Mouse (Mus musculus) frontal cortex, adult 2 months (tissue): Measurements from ENCODE around the gene Trappc13. TPM values are rescaled to one million over a fixed set of nuclear protein-coding genes. Genes with fewer than 3 reads are reported as not detected.
"Not testable (repeated sequence)": the region's sequence is repeated elsewhere in the genome, so short reads cannot be mapped to it uniquely, and the experiment has no call there.

Experiments
- DNase-seq, 2 experiments: peaks; one replicate each; pipeline ENCODE4 v3.0.0; 2022; ENCODE audit warnings: low spot score in 1 of 2; ENCODE audit errors: extremely low spot score in 1 of 2
- polyA plus RNA-seq: library from polyadenylated mRNA; depleted of rRNA; stranded (reverse); fragments of >200 nt; gene quantifications from 2 replicates; pipeline ENCODE4 v1.2.3, GENCODE M21; 2012; rRNA removed

Gene Trappc13
- 26.2 and 29.9 TPM in 2 replicates for polyA plus RNA-seq

DNA sequence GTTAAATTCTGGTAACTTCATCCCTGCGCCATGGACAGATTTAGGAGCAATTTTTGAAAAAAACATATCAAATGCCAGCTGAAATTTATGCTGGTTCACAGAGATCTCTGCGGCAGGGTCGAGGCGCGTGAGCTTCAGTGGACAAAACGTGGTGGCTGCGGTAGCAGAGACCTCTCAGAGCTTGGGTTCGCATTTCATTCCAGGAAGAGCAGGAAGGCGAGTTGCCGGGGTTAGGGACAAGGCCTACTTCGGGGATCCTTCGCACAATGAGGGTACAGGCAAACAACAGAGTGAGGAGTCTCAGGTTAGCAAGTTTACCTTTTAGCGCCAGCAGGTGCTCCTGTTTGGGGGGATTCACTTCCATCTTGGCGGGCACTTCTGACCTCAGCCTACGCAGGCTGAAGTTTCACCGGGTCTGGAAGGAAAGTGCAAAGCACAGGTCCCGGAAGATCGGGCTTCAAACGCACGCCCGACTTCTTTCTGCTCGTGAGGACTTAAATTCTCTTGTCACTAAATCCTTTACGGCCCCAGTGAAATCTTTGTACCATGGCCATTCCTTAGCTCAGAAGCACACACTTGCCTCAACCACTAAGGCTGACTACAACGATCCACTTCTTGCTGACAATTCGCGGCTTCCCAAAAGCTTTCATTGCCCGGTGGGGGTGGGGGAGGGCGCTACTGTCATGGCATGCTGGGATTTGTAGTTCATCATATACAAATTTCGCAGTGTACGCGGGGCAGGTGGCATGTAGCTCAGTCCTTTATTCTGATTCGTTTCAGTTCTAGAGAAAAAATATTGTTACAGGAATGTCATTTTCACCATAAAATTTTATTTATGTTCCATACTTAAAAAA lies at the start of gene Trappc13:
Trappc13 (minus strand) TSS at position 674 of the 854 bp plus-strand sequence.
- peak in 1 of 2 experiments; percentile 90 for DNase-seq

DNA sequence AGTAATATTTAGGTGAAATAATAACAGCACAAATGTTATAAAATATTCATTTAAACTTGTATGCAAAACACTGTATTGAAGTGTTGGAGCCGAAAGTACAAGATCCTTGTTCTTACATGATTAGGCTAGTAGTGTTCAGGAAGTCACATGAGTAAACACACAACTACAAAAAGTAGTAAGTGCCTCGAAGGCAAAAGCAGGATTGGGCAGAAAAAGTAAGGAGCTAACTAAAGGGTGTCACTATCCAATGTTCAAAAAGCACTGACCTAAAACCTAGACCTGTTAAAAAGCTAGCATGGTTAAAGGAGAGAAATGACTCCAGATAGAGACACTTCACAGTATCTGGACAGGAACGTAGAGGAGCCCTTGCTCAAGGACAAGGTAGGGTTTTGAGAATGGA lies 49.2 kb upstream of the Trappc13 start:
- no peak for DNase-seq

DNA sequence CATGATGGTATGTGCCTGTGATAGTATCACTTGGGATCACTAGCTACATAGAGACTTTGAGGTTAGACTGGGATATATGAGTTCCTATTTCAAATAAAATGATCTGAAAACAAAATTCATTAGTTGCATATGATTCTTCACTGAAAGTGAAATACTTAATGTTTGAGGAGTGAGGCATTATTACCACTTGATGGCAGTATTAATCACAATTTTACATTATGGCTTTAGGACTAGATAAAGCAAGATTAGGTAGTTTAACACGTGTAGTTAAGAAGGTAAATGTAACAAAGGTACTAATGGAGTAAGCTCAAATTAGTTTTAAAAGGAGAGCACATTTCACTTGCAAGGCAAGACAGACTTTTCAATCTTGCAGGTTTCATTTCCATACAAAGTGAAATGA lies 26.0 kb upstream of the Trappc13 start:
- DNase-seq, result no peak

DNA sequence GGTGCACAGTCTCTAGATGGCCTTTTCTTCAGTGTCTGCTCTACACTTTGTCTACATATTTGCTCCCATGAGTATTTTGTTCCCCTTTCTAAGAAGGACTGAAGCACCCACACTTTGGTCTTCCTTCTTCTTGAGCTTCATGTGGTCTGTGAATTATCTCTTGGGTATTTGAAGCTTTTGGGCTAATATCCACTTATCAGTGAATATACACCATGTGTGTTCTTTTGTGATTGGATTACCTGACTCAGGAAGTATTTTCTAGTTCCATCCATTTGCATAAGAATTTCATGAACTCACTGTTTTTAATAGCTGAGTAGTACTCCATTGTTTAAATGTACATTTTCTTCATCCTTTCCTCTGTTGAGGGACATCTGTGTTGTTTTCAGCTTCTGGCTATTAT lies 17.6 kb upstream of the Trappc13 start:
- not testable (repeated sequence) for DNase-seq

DNA sequence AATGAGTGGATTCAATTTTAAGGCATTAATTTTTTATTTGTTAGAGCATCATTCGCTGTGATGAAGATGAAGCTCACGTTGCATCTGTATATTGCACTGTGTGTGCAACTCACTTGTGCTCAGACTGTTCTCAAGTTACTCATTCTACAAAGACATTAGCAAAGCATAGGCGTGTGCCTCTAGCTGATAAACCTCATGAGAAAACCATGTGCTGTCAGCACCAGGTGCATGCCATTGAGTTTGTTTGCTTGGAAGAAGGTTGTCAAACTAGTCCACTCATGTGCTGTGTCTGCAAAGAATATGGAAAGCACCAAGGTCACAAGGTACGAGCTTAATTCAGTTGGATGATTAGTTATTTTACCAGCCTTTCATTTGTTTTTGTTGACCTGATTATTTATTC lies 9.1 kb upstream of the Trappc13 start:
- no peak for DNase-seq

DNA sequence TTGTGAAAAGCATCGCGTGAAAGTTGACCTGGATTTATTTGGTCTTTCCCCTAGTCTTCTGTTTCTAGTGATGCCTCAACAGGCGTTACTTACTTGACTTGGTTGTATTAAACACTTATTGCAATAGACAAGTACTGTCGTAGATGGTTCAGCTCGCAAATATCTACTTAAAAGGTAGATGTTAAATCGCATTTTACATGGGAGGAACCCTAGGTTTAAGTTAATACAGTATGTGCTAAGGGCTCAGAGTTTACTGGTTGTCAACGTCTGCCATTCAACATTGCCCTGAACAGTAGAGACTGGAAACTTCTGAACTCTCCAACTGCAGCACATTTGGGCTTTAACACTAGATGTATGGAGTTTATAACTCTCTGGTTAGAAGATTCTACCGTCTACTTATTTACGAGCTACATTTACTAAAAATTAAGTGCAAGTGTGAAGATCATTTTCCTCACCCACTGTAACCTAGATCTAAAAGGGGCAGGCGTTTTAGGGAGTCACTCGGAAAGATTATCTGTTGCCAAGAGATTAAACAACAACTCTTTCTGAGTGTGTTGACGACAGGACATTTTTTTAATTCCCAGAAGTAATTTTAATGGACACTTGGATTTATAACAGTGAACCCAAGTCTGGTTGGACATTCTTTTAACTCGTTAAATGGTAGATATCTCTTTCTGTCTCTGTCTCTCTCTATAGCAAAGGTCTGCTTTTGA lies 1.1 kb upstream of the Trappc13 start:
- DNase-seq, result no peak

DNA sequence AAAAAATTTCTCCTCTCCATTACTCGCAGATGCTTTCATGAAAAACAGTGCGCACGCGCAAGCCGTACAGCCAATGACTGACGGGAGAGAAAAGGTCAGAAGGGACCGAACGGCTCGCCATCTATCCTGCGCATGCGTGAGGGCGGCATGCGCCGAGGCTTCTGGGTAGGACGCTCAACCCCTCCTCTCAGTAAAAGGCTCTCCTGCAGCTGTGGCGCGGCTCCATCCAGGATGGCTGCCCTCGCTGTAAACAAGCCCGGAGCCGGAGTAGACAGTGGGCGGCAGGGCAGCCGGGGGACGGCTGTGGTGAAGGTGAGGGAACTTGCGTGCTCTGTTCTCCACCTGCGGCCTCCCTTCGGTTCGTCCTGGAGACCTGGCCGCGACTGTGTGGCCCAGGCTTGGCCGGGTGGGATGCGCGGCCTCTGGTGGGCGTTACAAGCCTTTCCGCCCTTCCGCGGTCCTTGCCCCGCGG lies 417 bp upstream of the Trappc13 start, which contains the start of gene Trim23:
Trim23 (plus strand) TSS at position 148 of the 472 bp plus-strand sequence.
- peak; percentile 97 to 98 for DNase-seq

DNA sequence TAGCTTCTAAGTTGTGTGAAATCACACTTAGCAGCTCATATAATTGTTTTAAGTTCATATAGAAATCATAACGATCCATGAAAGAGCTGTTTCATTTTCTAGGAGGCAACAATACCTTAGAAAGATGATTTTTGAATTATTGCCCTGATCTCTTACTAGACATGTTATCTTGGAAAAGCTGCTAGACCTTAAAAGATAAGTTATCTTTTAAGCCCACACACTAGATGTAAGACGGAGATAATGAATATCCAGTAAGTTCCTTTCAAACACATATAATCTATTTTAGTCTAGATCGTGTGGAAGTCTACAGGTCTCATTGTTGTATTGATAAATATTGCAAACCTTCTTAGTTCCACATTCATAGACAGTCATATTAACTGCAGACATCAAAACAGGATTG lies 1.4 kb downstream of the Trappc13 start:
- DNase-seq, result no peak

DNA sequence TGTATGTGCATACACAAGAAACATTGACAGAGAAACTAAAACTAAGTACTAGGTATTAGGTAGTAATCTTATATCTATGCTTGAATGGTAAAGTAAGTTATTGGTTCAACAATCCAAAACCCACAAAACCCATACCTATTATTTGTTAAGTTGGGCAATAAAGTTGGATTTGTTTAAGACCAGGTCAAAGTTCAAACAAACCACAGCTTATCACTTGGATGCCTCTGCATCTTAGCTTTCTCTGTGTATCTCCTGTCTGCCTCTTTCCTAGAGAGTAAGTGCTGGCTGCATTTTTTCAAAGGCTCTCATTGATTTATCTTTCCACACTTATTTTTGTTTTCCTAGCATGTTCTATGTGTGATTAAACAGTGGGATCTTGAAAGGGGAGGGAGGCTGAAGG lies 5.8 kb downstream of the Trappc13 start:
- DNase-seq, result no peak

DNA sequence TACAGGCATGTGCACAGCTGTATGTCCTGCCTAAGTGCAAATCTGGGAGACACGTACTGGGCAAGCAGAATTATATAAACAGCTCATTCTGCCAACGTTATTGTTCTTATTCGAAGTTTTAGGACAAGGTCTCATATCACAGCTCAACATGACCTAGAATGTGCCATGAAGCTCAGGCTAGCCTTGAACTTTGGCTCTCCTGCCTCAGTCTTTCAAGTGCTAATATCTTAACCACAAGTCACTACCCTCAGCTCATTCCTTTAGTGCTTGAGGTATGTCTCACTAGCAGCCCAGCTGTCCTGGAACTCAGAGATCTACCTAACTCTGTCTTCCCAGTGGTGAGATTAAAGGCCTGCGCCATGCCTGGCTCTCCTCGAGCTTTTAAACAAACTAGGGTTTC lies 6.6 kb downstream of the Trappc13 start:
- DNase-seq, result no peak

DNA sequence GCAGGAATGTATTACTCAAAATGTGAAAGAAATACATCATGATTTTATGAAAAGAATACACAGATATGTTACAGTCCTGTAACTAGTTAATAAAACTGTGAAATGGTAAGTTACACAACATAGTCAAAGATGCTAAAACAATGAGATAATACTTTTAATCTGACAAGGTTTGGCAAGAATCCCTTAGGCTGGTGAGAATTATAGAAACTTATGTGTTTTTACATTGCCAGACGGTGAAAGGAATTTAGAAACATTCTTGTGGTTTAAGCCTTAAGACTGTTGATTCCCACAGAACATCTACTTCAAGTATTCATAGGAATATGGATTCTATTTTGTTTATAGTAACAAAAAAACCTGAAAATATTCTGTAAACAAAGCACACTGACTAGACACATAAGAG lies 22.6 kb downstream of the Trappc13 start:
- DNase-seq, result no peak

DNA sequence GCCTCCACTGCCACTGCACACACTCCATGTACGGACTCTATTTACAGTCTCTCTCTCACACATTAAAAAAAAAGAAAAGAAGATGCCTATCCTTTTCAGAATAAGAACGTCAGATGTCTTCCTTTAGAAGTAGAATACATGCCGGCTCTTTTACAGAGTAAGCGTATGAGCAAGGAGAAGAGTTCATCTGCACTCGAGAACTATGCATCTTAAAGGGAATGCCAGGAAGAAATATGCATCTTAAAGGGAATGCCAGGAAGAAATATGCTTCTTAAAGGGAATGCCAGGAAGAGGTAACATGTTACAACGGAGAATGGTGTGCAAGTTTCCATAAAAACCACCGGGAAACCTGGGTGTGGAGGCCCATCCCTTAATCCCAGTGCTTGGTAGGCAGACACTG lies 23.2 kb downstream of the Trappc13 start:
- DNase-seq, result no peak

DNA sequence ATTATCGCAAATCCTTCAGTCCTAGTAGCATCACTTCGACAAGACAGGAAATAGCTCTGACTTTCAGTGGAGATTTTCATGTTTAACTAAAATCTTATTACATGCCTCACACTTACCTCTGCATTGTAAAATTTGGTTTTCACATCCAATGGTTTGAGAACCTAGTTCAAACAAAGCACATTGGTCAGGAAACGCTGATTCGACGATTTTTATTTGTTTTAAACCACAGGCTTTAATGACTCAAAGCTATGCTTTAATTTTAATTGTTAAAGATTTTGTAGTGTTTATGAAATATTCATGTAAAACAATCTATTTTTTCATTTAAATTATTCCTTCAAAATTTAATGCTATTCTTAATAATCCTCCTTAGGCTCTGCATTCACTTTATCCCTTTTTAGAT lies 24.1 kb downstream of the Trappc13 start:
- DNase-seq, result no peak

DNA sequence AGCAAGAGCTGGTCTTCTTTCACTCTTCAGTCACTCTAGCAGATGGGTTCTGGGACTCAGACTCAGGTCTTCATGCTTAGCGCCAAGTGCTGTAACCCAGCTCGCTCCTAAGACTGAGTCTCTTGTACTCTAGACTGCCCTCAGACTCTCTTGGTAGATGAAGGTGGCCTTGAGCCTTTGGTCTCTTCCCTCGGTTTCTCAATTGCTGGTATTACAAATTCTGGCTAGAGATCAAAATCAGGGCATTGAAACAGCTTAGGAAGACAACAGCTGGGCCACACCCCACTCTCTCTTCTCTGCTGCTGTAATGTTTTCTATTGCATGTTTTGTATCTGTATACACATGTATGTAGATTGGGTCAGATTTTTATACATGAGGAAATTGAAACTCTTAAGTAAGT lies 32.6 kb downstream of the Trappc13 start:
- no peak for DNase-seq

DNA sequence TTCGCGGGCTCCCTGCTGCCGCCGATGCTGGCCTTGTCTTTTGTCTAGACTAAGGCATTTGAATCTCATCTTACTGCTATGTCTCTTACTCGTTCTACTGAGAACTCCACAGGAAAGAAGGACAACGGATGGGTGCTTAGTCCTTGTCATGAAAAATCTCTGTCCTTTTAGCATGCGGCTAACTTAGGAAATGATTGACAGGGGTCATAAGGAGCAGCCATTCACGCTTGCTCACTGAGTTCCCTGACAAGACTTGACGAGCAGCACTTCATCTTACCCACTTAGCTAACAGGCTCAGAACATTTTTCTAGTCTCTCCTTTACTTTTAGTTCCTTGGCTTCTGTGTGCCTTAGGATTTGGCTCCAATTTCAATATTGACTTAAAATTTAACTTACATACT lies 33.4 kb downstream of the Trappc13 start:
- DNase-seq, result no peak

DNA sequence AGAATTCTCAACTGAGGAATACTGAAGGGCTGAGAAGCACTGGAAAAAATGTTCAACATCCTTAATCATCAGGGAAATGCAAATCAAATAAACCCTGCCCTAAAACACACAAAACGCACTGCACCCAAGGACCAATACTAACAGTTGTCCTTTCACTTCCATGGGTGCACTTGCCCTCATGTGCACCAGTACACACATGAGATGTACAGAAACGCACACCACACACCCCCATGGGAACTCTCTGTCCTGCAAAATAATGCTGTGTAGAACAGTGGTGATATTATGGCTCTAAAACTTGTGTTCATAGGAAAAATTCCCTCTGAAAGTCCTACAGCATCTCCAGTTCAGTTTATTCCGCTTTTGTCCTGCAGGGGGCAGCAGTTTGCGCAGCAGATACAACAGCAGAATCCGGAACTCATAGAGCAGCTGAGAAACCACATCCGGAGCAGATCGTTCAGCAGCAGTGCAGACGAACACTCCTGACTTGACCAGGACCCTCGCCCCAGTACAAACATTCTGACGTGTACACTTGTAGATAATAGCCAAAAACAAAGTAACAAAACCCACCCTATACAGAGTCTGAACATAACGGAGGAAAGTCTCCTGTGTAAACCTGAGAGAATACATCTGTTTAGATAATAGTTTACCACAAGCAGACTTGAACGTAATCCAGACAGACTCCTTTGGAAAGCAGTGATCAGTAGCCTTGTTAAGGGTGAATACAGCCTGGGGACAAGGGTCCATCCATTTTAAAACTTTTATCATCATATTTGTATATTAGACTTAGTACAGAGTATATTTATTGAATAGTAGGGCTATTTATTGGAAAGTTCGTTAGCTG lies 38.7 kb downstream of the Trappc13 start:
- peak; percentile 83 to 93 for DNase-seq

DNA sequence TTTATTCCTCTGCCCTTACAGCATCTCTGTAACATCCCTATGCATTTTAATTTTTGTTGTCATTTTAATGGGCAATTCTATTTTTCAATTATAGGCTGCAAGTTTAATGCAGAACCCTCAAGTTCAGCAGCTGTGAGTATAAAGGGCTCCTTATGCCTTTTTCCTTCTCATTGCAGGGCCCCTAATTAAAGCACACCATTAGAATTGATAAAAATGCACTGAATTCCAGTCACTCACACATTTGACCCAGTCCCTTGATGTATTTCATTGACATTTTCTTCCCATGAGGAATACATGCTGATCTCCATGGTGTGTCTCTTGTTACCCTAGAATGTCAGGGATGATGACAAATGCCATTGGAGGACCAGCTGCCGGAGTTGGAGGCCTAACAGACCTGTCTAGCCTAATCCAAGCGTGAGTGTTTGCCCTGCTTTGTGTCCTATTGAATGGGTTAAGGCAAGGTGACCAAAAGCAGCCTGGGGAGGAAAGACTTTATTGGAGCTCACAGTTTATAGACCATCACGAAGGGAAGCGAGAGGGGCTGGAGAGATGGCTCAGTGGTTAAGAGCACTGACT lies 43.7 kb downstream of the Trappc13 start:
- no peak for DNase-seq

DNA sequence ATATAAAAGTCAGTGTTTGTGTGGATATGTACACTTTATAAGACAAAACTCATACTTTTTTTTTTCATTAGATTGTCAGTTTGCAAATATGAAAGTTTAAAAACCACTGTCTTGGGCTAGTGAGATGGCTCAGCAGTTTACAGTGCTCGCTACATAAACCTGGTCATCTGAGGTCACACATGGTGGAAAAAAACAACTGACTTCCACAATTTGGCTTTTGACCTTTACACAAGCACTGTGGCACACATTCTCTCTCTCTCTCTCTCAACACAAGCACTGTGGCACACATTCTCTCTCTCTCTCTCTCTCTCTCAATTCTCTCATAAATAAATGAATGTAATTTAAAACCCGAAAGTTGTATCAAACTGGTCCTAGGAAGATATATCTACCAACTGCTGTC lies 45.7 kb downstream of the Trappc13 start:
- DNase-seq, result no peak

DNA sequence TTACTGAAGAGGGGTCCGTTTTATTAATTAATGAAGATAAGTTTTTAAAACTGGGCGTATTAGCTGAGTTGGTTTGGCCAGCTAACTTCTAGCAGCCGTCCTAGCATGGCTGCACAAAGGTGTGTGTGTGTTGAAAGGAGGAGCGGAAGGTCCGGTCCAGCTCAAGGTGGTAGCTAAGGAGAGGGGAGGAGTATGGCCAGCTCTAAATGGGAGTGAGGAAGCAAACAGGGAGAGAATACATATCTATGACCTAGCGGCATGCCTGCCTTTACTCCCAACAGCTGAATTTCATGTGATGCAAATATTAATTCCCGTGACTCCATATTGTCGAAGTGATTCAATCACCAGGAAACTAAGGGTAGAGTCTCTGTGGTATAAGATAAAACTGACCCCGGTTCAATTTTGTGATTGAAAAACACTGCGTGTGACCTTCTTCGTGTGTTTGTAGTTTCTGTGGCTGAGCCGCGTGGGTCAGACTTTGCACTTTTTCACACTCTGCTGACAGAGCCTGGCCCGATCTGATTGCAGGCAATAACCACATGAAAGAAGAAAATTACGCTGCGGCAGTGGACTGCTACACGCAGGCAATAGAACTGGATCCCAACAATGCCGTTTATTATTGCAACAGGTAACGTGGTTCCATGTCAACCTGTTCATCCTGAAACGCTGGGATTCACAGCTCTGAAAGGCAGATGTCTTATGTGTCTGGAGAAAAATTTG lies 54.4 kb downstream of the Trappc13 start:
- no peak for DNase-seq
